Mouse (Mus musculus): Measurements from ENCODE around the gene Lamc1.

DNA sequence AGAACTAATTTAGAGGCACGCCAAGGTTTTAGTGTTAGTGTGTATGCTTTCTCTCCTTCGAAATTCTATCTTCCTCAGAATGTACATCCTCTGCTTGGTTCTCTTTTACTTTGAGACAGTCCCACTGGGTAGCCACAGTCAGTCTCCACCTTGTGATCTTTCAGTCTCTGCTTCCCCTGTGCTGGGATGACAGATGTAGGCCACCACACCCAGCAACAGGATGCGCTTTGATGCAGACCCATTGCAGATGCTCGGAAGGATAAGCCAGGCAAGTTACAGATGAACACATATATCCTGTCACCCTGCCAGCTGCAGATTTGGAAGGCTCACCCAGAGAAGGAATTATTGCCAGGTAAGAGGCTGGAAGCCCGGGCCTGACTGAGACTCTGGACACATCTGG, 47.2 kb upstream of the Lamc1 start:
- no peak for TF ChIP-seq CTCF (IDR thresholded peaks at IDR 0.05; ENCODE audit: extremely low read depth, insufficient read depth, insufficient read length, insufficient replicate concordance)
- no peak for TF ChIP-seq POLR2A (IDR thresholded peaks at IDR 0.05; ENCODE audit: low read depth, low read length)

All from spleen, adult 2 months (tissue).